Mouse (Mus musculus) G1E (cell line): ENCODE measurements around the gene Srd5a1.

ENCODE experiments used
- CTCF ChIP-seq: IDR thresholded peaks from 2 replicates; pipeline ENCODE4 v1.5.1; 2012; ENCODE audit warnings: low read depth, low read length, inconsistent platforms, mixed read lengths
- GATA1 ChIP-seq: IDR thresholded peaks from 2 replicates; pipeline ENCODE4 v1.6.1; 2012; ENCODE audit warnings: borderline replicate concordance, low read length, inconsistent platforms, mixed read lengths
- GATA2 ChIP-seq: IDR thresholded peaks from 2 replicates; pipeline ENCODE4 v1.6.1; 2012; ENCODE audit warnings: low read depth, low read length, inconsistent platforms, borderline replicate concordance
- POLR2AphosphoS5 ChIP-seq: IDR thresholded peaks from 2 replicates; pipeline ENCODE4 v1.6.1; 2012; ENCODE audit warnings: low read depth, low read length, inconsistent platforms; ENCODE audit not compliant: insufficient replicate concordance

DNA sequence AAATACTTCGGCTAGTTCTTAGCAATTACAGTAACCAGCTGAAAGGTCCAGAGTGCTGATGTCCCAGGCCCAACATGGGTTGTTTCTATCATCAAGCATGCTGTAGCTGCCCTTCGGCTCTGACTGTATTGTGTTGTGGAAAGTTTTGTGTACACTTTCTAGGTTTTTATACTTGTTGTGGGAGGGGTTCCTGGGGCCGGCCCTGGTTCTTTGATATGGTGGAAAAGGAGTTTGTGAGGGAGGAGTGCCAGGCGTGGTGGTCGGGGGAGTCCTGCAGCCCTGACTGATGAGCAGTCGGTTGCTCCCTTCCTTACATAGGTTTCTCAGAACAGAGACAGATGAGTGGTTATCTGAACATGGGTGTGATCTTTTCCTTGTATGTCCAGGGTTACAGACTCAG lies 25.6 kb upstream of the Srd5a1 start:
- TF ChIP-seq CTCF (no peak), GATA1 (no peak), GATA2 (no peak), POLR2AphosphoS5 (no peak)
